Mouse (Mus musculus) lung, adult 2 months (tissue): Measurements from ENCODE around the gene Dag1.

ENCODE experiments used
- CTCF ChIP-seq: fragments of 200-500 bp; IDR thresholded peaks from 2 replicates; pipeline ENCODE4 v1.5.1; 2011; ENCODE audit warnings: mild to moderate bottlenecking, low read length, control low read depth; ENCODE audit not compliant: insufficient read depth
- POLR2A ChIP-seq: fragments of 200-500 bp; IDR thresholded peaks from 2 replicates; pipeline ENCODE4 v1.6.1; 2011; ENCODE audit warnings: low read depth, mild to moderate bottlenecking, control low read depth, low read length, borderline replicate concordance; ENCODE audit errors: extremely low read depth

- TF ChIP-seq CTCF, result no peak
- TF ChIP-seq POLR2A, result no peak
These were observed 44.4 kb upstream of the Dag1 start for GRCm38 (mm10) chr9:108308141-108308540.
